Mouse (Mus musculus): ENCODE measurements around the gene March1. TPM values are rescaled to one million over a fixed set of nuclear protein-coding genes. Genes with fewer than 3 reads are reported as not detected.

Gene March1
- polyA plus RNA-seq, 1 experiment from 2014 or later: 1.1 TPM

DNA sequence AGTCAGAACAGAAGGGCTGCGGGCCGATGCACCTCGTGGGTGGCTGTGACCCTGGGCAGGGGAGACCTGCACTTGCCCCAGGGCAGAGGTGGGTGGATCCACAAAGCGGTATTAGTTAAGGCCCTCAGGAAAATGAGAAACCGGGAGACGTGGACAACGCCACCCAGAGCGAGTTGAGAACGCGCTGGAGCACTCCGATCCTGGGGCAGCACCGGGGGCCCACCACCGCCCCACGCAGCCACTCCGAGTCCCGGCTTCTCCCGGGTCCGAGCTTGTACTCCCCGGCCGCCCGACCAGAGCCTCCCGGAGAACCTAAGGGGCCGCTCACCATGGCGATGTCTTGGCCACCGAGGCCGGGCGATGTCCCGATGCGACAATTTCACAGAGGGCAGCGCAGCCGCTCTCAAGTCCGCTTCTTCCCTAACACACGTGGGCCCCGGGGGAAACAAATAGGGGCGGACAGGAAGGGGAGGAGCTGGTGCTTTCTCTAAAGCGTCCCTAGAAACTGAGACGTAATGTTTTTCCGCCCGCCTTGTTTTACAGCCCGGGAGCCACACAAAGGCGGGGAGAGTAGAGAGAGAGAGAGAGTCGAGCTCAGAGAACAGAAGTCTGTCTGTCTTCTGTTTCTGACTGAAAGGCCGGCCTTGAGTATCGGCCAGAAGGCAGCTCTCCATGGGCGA is 868.5 kb downstream of the March1 start, which contains the start of gene Tma16:
TSS of gene Tma16 (minus strand) at position 447 of the 680 bp plus-strand sequence.
- Histone ChIP-seq H3K36me3 (ENCODE audit: control insufficient read depth, insufficient read depth) (peaks cover 4% of the 10 kb centered on the region; the same call in 1 of the 2 replicates), H3K27ac (ENCODE audit: low read length) (no peak within 1 kb of the TSS), H3K4me2 (ENCODE audit: low read depth, low read length) (peak within 1 kb of the TSS; percentile 71), H3K4me3 (ENCODE audit: low read depth, low read length) (peak within 1 kb of the TSS; percentile 83), H3K27me3 (ENCODE audit: control insufficient read depth, insufficient read depth, low read depth, low read length) (no peaks in the 10 kb centered on the region), H3K9ac (ENCODE audit: low read depth, low read length) (peak within 1 kb of the TSS; percentile 79), H3K4me1 (ENCODE audit: control insufficient read depth, low read depth, low read length) (no peaks in the 10 kb centered on the region), H3K9me3 (replicated peaks; ENCODE audit: control insufficient read depth, low read length) (no peaks in the 10 kb centered on the region)
- ATAC-seq (ENCODE audit: low read depth): peak; percentile 91
- WGBS (ENCODE audit: insufficient replicate concordance): under 1% methylated on average over 45 of the region's 45 CpGs

GRCm38 (mm10) chr8:66488556-66488955 is 870.9 kb downstream of the March1 start:
- Histone ChIP-seq H3K4me3 (ENCODE audit: low read depth, low read length) (no peak overlapping the region), H3K9me3 (replicated peaks; ENCODE audit: control insufficient read depth, low read length) (no peaks in the 10 kb centered on the region), H3K36me3 (ENCODE audit: control insufficient read depth, insufficient read depth) (no peaks in the 10 kb centered on the region), H3K4me2 (ENCODE audit: low read depth, low read length) (no peak overlapping the region), H3K9ac (ENCODE audit: low read depth, low read length) (no peak overlapping the region), H3K27me3 (ENCODE audit: control insufficient read depth, insufficient read depth, low read depth, low read length) (no peaks in the 10 kb centered on the region), H3K4me1 (ENCODE audit: control insufficient read depth, low read depth, low read length) (no peaks in the 10 kb centered on the region), H3K27ac (ENCODE audit: low read length) (no peak overlapping the region)
- WGBS (ENCODE audit: insufficient replicate concordance): 40% methylated on average over 3 of the region's 3 CpGs
- no peak for ATAC-seq (ENCODE audit: low read depth)

DNA sequence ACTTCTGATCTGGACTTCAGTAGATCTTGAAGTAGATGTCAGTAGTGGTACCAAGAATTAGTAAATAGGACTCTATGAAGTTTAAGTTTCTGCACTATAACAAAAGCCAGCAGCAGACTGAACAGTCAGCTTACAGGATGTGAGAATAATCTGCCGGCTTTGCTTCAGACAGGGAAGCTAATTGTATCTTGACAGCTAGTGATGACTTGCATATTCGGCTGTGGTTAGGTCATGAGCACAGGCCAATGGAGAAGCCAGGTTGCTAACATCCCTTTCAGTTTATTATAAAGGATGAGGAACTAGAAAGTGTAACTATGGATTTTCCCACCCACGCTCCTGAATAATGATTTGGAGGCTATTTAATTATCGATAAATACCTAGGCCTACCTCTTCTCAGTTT is 872.9 kb downstream of the March1 start:
- ATAC-seq (ENCODE audit: low read depth): no peak
- Histone ChIP-seq H3K27ac (ENCODE audit: low read length) (no peak overlapping the region), H3K27me3 (ENCODE audit: control insufficient read depth, insufficient read depth, low read depth, low read length) (no peaks in the 10 kb centered on the region), H3K9me3 (replicated peaks; ENCODE audit: control insufficient read depth, low read length) (no peaks in the 10 kb centered on the region), H3K4me2 (ENCODE audit: low read depth, low read length) (no peak overlapping the region), H3K4me1 (ENCODE audit: control insufficient read depth, low read depth, low read length) (no peaks in the 10 kb centered on the region), H3K36me3 (ENCODE audit: control insufficient read depth, insufficient read depth) (no peaks in the 10 kb centered on the region), H3K9ac (ENCODE audit: low read depth, low read length) (no peak overlapping the region), H3K4me3 (ENCODE audit: low read depth, low read length) (no peak overlapping the region)
- 40% methylated on average over 4 of the region's 4 CpGs for WGBS (ENCODE audit: insufficient replicate concordance)

GRCm38 (mm10) chr8:66494496-66494895 is 876.8 kb downstream of the March1 start:
- Histone ChIP-seq H3K4me2 (ENCODE audit: low read depth, low read length) (no peak overlapping the region), H3K27me3 (ENCODE audit: control insufficient read depth, insufficient read depth, low read depth, low read length) (no peaks in the 10 kb centered on the region; the same call in 1 of the 2 replicates), H3K4me3 (ENCODE audit: low read depth, low read length) (no peak overlapping the region), H3K27ac (ENCODE audit: low read length) (no peak overlapping the region), H3K9ac (ENCODE audit: low read depth, low read length) (no peak overlapping the region), H3K4me1 (ENCODE audit: control insufficient read depth, low read depth, low read length) (no peaks in the 10 kb centered on the region), H3K9me3 (replicated peaks; ENCODE audit: control insufficient read depth, low read length) (no peaks in the 10 kb centered on the region), H3K36me3 (ENCODE audit: control insufficient read depth, insufficient read depth) (no peaks in the 10 kb centered on the region)
- WGBS (ENCODE audit: insufficient replicate concordance): 54% methylated on average over 2 of the region's 2 CpGs
- ATAC-seq (ENCODE audit: low read depth): no peak

GRCm38 (mm10) chr8:66495726-66496125 is 878.0 kb downstream of the March1 start:
- Histone ChIP-seq H3K4me1 (ENCODE audit: control insufficient read depth, low read depth, low read length) (no peaks in the 10 kb centered on the region), H3K4me3 (ENCODE audit: low read depth, low read length) (no peak overlapping the region), H3K9me3 (replicated peaks; ENCODE audit: control insufficient read depth, low read length) (no peaks in the 10 kb centered on the region), H3K4me2 (ENCODE audit: low read depth, low read length) (no peak overlapping the region), H3K36me3 (ENCODE audit: control insufficient read depth, insufficient read depth) (no peaks in the 10 kb centered on the region), H3K27ac (ENCODE audit: low read length) (no peak overlapping the region), H3K27me3 (ENCODE audit: control insufficient read depth, insufficient read depth, low read depth, low read length) (no peaks in the 10 kb centered on the region; the same call in 1 of the 2 replicates), H3K9ac (ENCODE audit: low read depth, low read length) (no peak overlapping the region)
- ATAC-seq (ENCODE audit: low read depth): no peak
- WGBS (ENCODE audit: insufficient replicate concordance): 5% methylated on average over 8 of the region's 8 CpGs

GRCm38 (mm10) chr8:66496998-66497577 is 879.4 kb downstream of the March1 start:
- Histone ChIP-seq H3K27ac (ENCODE audit: low read length) (no peak overlapping the region), H3K9ac (ENCODE audit: low read depth, low read length) (no peak overlapping the region), H3K27me3 (ENCODE audit: control insufficient read depth, insufficient read depth, low read depth, low read length) (no peaks in the 10 kb centered on the region; the same call in 1 of the 2 replicates), H3K4me2 (ENCODE audit: low read depth, low read length) (no peak overlapping the region), H3K4me3 (ENCODE audit: low read depth, low read length) (no peak overlapping the region), H3K9me3 (replicated peaks; ENCODE audit: control insufficient read depth, low read length) (no peaks in the 10 kb centered on the region), H3K36me3 (ENCODE audit: control insufficient read depth, insufficient read depth) (no peaks in the 10 kb centered on the region), H3K4me1 (ENCODE audit: control insufficient read depth, low read depth, low read length) (no peaks in the 10 kb centered on the region)
- no peak for ATAC-seq (ENCODE audit: low read depth)
- 7% methylated on average over 4 of the region's 4 CpGs for WGBS (ENCODE audit: insufficient replicate concordance)

DNA sequence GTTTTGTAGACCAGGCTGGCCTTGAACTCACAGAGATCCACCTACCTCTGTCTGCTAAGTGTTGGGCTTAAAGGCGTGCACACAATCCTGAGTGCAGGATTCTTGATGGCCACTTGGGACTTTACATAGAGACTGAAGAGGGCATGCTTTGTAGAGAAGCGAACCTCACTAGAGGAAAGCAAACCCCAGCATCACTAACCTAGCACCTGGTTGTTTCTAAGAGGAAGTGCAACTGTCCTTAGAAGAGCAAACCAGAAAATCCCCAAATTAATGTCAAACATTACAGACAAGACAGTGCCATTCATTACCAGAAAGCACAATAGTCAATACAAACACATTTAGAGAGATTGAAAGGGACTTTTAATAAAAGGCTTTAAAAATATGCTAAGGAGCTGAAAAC is 885.7 kb downstream of the March1 start:
- Histone ChIP-seq H3K4me3 (ENCODE audit: low read depth, low read length) (no peak overlapping the region), H3K4me2 (ENCODE audit: low read depth, low read length) (no peak overlapping the region), H3K27me3 (ENCODE audit: control insufficient read depth, insufficient read depth, low read depth, low read length) (no peaks in the 10 kb centered on the region), H3K36me3 (ENCODE audit: control insufficient read depth, insufficient read depth) (no peaks in the 10 kb centered on the region), H3K9me3 (replicated peaks; ENCODE audit: control insufficient read depth, low read length) (no peaks in the 10 kb centered on the region), H3K27ac (ENCODE audit: low read length) (no peak overlapping the region), H3K4me1 (ENCODE audit: control insufficient read depth, low read depth, low read length) (no peaks in the 10 kb centered on the region), H3K9ac (ENCODE audit: low read depth, low read length) (no peak overlapping the region)
- WGBS (ENCODE audit: insufficient replicate concordance): 40% methylated on average over 2 of the region's 2 CpGs
- no peak for ATAC-seq (ENCODE audit: low read depth)

GRCm38 (mm10) chr8:66511537-66511936 is 893.8 kb downstream of the March1 start, which contains the start of gene Tktl2:
Tktl2 (plus strand) TSS chr8:66511756.
- H3K27ac ChIP-seq (ENCODE audit: low read length): no peak within 1 kb of the TSS
- H3K9ac ChIP-seq (ENCODE audit: low read depth, low read length): no peak within 1 kb of the TSS
- H3K4me2 ChIP-seq (ENCODE audit: low read depth, low read length): no peak within 1 kb of the TSS
- H3K27me3 ChIP-seq (ENCODE audit: control insufficient read depth, insufficient read depth, low read depth, low read length): no peaks in the 10 kb centered on the region
- H3K9me3 ChIP-seq (replicated peaks; ENCODE audit: control insufficient read depth, low read length): no peaks in the 10 kb centered on the region
- WGBS (ENCODE audit: insufficient replicate concordance): 85% methylated on average over 22 of the region's 22 CpGs
- H3K4me1 ChIP-seq (ENCODE audit: control insufficient read depth, low read depth, low read length): no peaks in the 10 kb centered on the region
- no peaks in the 10 kb centered on the region for H3K36me3 ChIP-seq (ENCODE audit: control insufficient read depth, insufficient read depth)
- ATAC-seq (ENCODE audit: low read depth): no peak
- no peak within 1 kb of the TSS for H3K4me3 ChIP-seq (ENCODE audit: low read depth, low read length)

DNA sequence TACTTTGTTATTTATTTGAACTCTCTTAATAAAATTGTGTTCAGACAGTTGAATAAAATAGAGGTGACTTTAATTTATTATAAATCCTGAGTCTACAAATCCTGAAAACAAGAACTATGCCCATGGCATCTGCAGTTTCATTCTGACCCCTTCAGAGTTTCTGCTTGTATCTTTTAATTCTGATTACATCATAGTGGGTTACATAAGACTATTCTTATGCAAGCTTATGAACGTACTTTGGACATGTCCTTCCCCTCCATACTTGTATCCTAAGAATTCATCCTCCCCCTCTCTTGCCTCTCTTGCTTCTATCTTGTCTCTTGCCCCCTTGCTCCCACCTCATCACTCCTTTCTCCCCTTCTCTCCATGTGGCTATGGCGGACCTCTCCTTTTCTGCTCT is 901.4 kb downstream of the March1 start:
- no peaks in the 10 kb centered on the region for H3K27me3 ChIP-seq (ENCODE audit: control insufficient read depth, insufficient read depth, low read depth, low read length)
- H3K27ac ChIP-seq (ENCODE audit: low read length): no peak overlapping the region
- ATAC-seq (ENCODE audit: low read depth): no peak
- H3K4me2 ChIP-seq (ENCODE audit: low read depth, low read length): no peak overlapping the region
- H3K36me3 ChIP-seq (ENCODE audit: control insufficient read depth, insufficient read depth): no peaks in the 10 kb centered on the region
- H3K4me3 ChIP-seq (ENCODE audit: low read depth, low read length): no peak overlapping the region
- 55% methylated on average over 2 of the region's 2 CpGs for WGBS (ENCODE audit: insufficient replicate concordance)
- no peak overlapping the region for H3K9ac ChIP-seq (ENCODE audit: low read depth, low read length)
- H3K4me1 ChIP-seq (ENCODE audit: control insufficient read depth, low read depth, low read length): no peaks in the 10 kb centered on the region
- H3K9me3 ChIP-seq (replicated peaks; ENCODE audit: control insufficient read depth, low read length): no peaks in the 10 kb centered on the region
